Mouse (Mus musculus) layer of hippocampus, adult 18-20 months (tissue): ENCODE measurements at regions not wholly inside any gene's neighbourhood (a gene's known extent, or its start where the extent isn't known, plus 50 kb on each side); places are given as distances from the start of the nearest gene placed in this dataset.

Experiments
- DNase-seq, 2 experiments: peaks; one replicate each; pipeline ENCODE4 v3.0.0; 2022; ENCODE audit warnings: low spot score in 2 of 2

DNA sequence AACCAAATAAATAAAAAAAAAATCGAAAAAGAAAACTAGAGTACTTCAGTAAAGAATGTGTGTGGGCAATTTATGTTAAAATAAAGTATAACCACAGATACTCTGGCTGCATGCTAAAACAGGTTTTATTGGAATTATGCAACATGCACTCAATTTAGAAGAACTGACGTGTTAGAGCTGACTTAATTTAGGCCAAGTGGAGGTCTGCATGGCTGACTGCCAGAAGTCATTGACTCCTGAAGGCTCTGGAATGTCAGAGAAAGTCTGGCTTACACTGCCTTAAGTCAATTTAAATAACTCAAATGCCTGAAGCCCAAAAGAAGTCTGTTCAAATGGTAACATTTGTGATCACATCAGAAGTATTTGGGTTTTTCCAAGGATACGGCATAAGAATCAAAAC is 198.1 kb upstream of the Gm10192 start:
- no peak for DNase-seq

DNA sequence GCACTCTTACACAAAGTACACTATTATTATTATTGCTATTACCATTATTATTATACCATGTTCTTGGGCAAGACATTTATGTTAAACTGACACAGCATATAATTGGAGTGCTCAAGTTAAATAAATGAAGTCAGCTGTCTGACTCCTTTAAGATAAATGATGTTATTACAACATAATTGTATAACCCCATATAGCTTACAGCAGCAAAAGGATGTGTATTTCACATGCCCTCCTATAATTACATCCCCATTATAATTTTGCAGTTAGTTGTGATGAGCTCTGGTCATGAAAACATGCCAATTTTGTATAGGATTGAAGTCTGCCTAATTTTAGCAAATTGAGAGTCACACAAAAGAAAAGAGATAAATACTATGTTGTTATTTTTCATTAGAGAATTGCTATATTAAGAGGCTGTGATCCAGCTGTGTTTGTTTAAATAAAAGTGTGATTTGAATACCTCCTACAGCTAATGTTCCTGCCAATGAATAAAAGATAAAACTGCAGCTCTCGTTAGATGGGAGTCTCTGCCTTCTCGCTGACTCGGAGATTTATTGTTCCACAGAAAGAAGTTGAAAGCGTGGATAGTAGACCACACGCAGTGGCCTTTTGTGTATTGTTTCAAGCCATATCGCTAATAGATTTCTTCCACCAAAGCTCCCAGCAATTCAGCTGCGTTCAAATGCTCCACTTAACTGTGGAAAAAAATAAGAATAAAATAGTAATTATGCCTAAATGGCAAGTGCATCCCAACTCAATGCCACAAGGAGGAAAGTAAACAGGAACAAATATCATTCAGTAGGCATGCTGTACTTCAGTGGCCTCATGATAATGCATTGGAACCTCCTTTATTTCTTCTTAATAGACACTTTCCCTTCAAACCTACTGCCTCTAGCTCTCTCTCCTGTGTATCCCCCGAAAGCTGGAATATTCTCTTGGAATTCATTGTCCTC is 194.9 kb upstream of the Gm10192 start:
- no peak for DNase-seq

DNA sequence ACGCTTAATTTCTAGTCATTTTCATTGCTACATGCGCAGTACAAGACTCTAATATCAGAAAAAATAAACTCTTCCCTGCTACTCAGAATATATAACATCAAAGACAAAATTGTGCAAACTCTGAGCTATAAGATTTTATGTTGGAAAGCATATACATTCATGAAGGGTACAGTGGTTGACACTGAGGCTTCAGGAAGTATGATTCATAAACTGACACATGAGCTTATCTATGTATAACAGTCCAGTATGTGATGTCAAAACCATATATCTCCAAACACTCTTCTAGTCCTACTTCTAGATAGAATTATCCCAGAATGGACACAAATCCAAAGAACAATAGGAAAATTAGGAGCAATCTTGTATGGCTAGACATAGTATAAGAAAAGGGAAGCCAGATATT is 177.5 kb upstream of the Gm10192 start:
- no peak for DNase-seq

DNA sequence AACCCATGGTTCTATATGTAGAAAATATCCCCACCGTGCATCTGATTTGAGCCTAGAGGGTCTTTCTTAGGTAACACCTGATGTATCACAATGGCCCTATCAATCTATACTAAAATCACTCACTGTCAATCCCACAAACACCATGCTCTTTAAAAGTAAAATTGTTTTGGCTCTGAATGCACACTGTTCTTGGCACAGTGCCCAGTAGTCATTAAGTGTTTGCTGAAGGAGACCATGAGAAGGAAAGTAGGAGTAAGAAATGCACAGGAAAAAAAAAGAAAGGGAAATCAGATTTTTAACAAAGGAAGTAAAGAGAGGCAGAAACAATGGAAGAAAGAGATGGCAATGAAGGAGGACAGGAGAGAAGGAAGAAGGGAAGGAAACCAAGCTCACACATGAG is 175.0 kb upstream of the Gm10192 start:
- DNase-seq, result no peak

DNA sequence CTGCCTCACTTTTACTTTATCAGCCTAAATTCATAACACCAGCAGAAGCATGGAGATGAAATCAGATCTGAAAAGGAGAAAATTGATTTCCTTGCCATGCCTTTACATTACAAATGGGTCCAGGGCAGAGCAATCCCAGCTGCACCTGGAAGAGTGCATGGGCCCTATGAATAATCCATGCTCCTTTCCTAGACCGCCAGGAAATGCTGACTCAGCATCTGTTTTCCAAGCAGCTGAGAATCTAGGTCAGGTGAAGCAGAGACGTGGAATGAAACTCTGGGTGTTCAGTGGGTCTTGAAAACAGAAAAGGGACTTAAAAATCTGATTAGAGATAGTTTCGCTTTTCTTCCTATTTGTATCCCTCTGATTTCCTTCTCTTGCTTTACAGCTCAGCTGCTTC is 163.8 kb upstream of the Gm10192 start:
- no peak for DNase-seq

DNA sequence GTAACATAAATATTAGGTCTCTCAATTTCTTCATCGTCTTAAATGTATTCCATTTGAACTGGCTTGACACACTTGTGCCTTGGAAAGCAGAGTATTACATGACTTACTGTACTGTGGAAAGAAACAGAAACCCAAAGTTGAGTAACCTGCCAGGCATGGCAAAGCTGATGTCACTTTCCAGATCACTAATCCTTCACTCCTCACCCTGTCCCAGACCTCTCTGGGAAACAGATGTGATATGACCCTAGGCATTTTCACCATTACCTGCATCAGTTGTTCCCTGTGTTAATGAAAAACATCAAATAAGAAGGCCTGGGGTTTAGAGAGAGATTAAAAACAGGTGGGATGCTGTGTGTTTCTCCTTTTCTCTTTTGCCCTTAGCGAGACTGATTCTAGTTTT is 161.4 kb upstream of the Gm10192 start:
- no peak for DNase-seq

DNA sequence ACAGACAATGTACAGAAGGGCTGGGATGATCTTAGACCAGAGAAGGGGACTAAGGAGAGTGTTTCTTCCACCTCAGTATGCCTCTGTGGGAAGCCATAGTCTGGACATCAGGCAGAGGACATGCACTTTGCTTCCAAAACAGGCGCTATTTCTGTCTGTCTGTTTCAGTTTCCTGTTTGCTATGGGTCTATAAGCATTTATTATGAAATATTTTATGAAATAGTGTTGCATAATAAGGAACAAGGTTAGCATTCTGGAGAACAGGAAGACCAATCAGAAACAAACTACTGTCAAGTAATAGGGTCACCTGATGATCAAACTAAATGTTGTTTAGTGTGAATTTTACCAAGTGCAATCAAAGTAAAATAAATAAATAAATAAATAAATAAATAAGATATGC is 160.4 kb upstream of the Gm10192 start:
- no peak for DNase-seq
